Mouse (Mus musculus) myocyte (in vitro differentiated cells): Measurements from ENCODE around the gene Nr2f2.

Experiments used
- CEBPB ChIP-seq: IDR thresholded peaks from 2 replicates; pipeline ENCODE4 v1.6.1; 2011; ENCODE audit warnings: mild to moderate bottlenecking, moderate library complexity; ENCODE audit not compliant: poor library complexity, insufficient read depth, severe bottlenecking
- E2F4 ChIP-seq: IDR thresholded peaks from one replicate; pipeline ENCODE4 v1.6.1; 2011; ENCODE audit warnings: mild to moderate bottlenecking, control low read depth, moderate library complexity; ENCODE audit not compliant: insufficient read depth
- MAX ChIP-seq: IDR thresholded peaks from one replicate; pipeline ENCODE4 v1.6.1; 2011; ENCODE audit warnings: low read depth, mild to moderate bottlenecking, control low read depth
- MYOG ChIP-seq, 3 experiments: IDR thresholded peaks; one replicate each; pipeline ENCODE4 v1.6.1; 2011; ENCODE audit warnings: control low read depth in 2 of 3, low read depth in 2 of 3, mild to moderate bottlenecking in 2 of 3; ENCODE audit not compliant: insufficient read length in 2 of 3, control insufficient read depth in 1 of 3, insufficient read depth in 1 of 3
- POLR2A ChIP-seq: IDR thresholded peaks from one replicate; pipeline ENCODE4 v1.6.1; 2011; ENCODE audit warnings: low read depth, mild to moderate bottlenecking, control low read depth, moderate library complexity; ENCODE audit not compliant: insufficient read length
- SRF ChIP-seq: IDR thresholded peaks from one replicate; pipeline ENCODE4 v1.6.1; 2011; ENCODE audit warnings: low read depth; ENCODE audit not compliant: control insufficient read depth, insufficient read length
- TCF12 ChIP-seq: IDR thresholded peaks from one replicate; pipeline ENCODE4 v1.6.1; 2011; ENCODE audit warnings: mild to moderate bottlenecking, control low read depth; ENCODE audit not compliant: poor library complexity, insufficient read depth, severe bottlenecking
- USF1 ChIP-seq: IDR thresholded peaks from one replicate; pipeline ENCODE4 v1.6.1; 2011; ENCODE audit warnings: low read depth, mild to moderate bottlenecking, control low read depth, moderate library complexity

DNA sequence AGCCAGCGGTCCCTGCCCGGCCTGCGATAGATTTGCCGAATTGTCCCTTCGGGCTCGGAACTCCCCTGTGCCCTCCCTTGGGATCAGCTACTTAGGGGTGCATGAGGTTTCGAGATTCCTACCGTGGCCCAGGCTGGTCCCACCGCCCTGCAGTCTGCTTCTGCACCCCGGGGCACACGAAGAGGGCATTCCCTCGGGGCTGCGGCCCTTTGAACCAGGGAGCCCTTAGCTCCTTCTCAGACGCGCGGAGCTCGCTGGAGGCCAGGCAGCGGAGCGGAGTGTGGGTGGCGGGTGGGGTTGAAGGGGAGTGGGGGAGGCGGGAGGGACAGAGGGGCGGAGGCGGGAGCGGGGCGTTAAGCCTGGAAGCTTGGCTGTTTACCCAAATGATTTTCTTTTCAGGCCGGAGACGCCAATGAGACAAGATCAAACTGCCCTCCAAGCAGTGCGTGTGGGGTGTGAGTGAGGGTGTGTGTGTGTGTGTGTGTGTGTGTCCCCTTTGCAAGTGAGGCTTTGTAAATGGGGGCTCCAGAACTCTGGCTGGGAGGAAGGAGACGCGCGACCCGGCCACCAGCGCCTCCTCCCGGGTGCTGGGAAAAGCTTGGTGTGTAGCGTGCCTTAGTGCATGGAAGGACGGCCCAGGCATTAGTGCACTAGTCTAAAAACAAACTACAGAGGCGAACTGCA, 28.8 kb downstream of the Nr2f2 start:
- TF ChIP-seq E2F4 (no peak), POLR2A (no peak), USF1 (no peak), MAX (no peak), CEBPB (no peak), SRF (no peak), TCF12 (no peak), MYOG (IDR thresholded peaks at IDR 0.05; ENCODE audit: control insufficient read depth in 1 of 3, insufficient read depth in 1 of 3, insufficient read length in 2 of 3, low read depth in 2 of 3) (no peak)
